Mouse (Mus musculus) ovary, postnatal 36 days (tissue): Measurements from ENCODE around the gene Prpsap2.
"Not testable (repeated sequence)": the region's sequence is repeated elsewhere in the genome, so short reads cannot be mapped to it uniquely, and the experiment has no call there.

Experiments
- DNase-seq: peaks from one replicate; pipeline ENCODE4 v3.0.0; 2022; ENCODE audit warnings: low spot score, mixed read lengths

The Prpsap2 gene

DNA sequence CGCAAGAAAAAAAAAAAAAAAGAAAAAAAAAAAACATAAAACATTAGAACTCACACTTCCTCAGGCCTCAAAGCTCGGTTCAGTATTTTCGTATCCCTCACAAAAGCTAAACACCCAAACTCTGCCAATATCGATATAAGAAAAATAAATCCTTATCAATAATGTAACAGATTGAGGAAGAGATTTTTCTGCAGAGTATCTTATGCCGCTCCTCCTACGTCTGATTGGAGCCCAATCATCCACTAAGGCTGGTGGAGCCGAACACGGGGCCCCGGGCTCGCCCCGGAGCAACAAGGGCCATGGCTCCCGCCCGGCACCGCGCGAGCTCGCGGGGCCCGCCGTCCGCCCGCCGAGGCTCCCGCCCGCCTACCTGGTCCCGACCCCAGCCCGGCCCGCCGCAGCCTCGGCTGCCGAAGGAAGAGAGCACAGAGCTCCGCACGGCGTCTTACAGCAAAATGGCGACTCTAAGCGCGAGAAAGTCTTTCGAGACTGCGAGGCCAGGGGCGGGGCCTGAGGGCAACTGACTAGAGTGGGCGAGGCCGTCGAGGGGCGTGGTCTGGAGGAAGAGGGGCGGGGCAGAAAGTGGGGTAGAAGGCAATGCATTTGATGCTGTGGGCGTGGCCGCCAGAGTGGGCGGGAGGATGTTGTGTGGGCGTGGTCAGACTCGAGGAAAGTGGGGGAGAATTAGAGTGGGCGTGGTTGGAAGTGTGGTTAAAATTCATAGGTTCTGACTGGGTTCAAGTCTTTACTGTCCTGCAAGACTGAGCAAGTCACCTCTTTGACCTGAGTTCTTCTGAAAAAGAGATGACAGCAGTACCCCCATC is at the start of gene Prpsap2:
Gene Prpsap2, minus strand, starts transcription at position 505 of the 824 bp plus-strand sequence.
- DNase-seq, result peak; percentile 99

DNA sequence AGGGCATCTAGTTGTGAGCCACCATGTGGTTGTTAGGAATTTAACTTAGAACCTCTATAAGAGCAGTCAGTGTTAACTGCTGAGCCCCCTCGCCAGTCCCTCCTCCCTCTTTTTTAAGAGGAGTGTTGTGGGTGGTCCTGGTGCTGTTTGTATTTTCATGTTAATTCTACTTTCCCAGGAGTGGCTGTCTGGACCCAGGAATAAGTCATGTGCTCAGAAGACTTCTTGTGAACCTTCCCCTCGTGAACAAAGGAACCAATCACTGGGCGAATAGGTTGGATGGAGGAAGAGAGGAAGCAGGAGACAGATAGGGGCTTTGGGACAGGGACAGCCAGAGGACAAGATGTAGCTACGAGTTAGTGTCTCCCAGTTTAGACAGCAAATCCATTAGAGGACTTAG is 47.9 kb upstream of the Prpsap2 start:
- DNase-seq, result no peak

DNA sequence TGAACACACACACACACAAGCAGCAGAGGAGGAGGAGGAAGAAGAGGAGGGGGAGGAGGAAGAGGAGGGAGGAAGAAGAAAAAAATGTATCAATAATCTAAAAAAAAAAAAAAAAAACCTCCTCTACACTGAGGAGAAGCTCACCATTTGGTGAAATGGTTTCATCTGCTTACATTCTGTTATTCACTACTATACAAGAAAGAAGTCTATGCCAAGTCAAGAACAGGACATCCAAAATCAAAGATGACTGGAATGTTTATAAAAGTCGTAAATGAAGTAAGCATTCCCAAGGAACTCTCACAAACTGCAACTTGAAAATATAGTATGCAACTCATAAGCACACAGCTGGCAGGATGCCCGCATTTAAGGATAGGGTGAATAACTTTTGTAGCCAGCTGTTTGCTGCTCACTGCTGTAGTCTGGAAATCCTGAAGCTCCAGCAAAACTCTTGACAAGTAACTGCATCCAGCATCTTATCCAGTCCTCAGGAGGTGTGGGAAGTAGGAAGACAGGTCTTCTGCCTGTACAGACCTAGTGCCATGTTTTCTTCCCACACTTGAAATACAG is 46.7 kb upstream of the Prpsap2 start:
- DNase-seq, result no peak

DNA sequence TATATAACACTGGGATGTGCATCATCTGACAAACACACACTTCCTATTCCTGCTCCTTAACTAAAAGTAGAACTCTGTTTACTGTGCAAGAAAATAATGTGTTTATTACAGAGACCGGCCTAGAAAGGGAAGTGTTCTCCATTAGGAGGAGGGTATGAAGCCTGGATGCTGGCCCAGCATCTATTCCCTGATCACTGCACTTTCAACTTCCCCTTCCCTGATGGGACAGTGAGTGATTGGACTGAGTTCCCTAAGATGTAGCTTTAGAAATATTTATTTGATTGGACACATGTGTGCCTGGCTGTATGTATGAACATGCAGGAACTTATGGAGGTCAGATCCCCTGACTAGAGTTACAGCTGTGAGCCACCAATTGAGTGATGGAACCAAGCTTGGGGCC is 31.6 kb upstream of the Prpsap2 start:
- no peak for DNase-seq

DNA sequence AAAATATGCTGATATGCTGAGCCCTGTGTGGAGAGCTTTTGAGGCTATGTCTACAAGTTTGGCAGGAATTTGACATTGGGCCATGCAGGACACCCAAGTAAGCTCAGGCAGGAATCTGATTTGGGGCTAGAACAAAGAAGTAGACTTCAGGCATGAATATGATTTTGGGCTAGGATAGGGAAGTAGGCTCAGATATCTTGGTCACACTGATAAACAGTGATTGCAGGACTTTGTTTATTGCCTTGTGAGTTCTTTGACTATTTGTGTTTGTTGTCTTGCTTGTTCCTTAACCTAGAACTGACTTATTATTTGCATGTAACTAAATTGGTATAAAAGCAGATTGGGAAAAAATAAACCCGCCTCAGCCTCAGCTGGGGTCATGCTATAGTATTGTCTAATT is 26.7 kb upstream of the Prpsap2 start:
- no peak for DNase-seq

DNA sequence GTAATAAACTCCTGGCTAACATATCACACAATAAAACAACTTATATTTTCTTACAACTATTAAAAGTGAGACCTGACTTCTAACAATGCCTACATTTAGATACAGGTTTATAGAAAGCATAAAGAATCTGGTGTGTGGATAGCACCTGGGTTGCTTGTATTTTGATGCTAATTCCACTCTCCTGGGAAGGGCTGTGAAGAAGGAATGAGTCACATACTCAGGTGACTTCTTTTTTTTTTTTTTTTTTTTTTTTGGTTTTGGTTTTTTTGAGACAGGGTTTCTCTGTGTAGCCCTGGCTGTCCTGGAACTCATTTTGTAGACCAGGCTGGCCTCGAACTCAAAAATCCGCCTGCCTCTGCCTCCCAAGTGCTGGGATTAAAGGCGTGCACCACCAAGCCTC is 20.6 kb upstream of the Prpsap2 start:
- DNase-seq, result not testable (repeated sequence)

DNA sequence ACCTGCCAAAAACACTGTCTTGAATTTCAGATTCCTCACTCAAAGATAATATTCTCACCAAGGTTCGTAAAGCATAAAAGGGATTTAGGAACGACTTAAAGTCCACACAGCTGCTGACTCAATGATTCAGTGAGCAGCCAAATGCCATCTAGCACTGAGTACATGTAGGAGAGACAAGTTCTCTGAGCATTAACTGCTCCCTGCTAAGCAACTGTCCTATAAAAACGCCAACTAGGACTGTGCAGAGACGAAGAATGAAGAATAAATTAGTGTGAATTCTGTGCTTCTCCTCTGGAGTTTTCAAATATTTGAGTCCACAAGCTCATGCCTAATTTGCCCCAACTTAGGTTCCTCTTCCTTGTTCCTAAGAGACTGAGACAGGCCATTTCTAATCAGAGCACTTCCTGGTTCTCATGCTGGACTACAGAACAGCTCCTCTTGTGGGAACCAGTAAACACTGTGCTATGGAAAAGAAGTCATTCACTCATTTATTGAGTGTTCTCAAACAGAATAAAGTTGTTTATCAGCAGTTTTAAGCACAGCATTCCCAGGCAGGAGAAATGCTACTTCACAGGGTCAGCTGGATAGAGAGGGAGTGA is 12.8 kb upstream of the Prpsap2 start:
- DNase-seq, result no peak

DNA sequence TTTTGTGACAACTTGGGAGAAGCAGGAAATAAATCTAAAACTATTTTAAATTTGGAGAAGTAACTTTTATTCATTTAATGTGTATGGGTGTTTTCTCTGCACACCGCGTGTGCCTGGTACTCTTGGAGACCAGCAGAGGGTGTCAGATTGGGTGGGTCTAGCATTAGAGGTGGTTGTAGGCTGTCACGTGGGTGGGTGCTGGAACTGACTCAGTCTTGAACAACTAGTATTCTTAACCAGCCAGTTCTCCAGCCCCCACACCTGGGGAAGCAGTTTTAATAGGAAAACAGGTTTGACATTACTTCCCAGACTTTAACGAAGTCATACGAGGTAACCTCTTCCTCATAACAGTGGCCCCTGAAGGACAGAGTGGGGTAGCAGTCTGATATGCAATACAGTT is 1.4 kb downstream of the Prpsap2 start:
- DNase-seq, result no peak

DNA sequence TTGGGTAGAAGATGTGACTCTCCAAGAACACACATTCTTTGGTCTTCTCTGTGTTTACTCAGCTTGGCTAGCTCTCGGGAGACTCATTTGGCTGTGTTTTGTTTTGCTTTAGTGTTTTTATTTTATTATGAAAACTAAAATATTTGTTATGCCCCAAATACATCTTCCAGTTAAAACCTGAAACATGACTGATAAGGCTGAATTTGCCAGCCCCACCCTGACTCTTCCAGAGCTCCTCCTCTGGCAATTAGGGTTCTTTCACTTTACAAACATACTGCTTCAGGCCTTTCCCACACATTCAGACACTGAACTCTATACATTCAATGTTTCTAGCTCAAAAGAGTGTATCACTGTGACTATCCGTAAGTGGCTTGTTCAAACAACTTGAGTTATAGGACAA is 4.7 kb downstream of the Prpsap2 start:
- no peak for DNase-seq

DNA sequence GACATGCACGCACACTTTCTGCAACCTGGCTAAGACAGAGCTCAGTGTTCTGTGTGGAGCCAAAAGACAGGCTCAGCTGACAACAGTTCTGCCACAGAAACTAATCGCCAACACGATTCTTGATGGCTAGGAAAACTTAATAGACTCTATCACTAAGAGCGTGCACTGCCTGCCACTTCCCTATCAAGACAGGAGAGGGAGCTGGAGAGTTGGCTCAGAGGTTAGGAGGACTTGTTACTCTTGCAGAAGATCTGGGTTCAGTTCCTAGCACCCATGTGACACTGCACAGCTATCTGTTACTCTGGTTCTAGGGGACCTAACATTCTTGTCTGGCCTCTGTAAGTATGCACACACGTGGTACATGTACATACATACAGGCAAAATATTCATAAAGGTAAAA is 10.3 kb downstream of the Prpsap2 start:
- no peak for DNase-seq

DNA sequence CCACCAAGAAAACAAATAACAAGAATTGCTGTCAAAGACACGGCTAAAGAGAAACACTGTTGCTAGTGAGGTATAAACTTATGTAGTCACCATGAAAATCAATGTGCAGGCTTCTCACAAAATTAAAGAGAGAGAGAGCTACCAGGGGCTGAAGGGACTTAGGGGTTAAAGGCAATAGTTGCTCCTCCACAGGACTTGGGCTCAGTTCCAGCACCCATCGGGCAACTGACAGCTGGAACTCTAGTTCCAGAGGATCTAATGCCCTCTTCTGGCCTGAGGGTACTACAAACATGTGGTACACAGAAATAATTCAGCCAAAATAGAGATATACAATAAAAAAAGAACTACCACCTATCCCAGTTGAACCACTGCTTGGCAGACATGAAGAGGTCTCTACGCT is 14.7 kb downstream of the Prpsap2 start:
- DNase-seq, result no peak

DNA sequence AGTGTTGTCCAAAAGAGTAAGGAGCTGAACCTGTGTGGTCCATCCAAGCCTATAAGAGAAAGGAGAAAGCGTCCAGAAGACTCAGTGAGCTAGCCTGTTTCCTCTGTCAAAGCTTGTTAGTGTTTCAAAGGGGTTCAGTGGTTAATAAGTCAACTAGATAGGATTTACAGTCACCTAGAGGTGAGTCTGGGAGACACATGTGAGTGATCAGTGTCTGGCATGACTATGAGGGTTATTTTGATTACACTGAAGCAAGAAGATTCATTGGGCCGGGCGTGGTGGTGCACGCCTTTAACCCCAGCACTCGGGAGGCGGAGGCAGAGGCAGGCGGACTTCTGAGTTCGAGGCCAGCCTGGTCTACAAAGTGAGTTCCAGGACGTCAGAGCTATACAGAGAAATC is 16.1 kb downstream of the Prpsap2 start:
- no peak for DNase-seq

DNA sequence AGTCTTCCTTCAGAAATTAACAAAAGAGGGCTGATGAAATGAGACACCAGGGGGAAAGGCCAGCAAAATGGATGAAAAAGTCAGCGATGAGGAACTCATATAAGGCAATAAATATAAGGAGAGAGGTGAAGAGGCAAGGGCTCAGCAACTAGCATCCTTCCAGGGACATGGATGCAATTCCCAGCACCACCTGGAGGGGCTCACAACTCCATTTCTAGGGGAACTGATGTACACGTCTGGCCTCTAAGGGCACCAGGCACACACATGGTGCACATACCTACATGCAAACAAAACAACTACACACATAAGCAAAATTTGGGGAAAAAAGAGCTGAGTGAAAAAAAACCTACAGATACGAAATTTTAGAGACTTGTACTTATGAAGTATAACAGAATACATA is 17.4 kb downstream of the Prpsap2 start:
- DNase-seq, result no peak

DNA sequence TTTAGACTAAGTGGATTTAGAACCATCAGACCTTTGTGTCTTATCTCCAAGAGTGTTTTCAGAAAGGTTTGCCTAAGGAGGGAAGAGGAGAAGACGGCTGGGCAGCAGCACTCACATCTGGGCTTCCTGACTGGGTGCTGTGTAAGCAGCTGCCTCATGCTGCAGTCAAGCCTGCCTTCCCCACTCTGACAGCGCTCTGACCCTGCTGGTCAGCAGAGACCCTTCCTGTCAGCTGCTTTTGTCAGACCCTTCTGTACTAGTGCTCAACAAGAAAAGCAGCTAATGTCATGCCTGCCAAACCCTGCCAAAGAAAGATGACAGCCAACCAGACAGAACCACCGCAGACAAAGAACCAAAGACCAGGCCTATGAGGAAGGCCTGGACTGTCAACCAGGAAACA is 18.1 kb downstream of the Prpsap2 start:
- no peak for DNase-seq

DNA sequence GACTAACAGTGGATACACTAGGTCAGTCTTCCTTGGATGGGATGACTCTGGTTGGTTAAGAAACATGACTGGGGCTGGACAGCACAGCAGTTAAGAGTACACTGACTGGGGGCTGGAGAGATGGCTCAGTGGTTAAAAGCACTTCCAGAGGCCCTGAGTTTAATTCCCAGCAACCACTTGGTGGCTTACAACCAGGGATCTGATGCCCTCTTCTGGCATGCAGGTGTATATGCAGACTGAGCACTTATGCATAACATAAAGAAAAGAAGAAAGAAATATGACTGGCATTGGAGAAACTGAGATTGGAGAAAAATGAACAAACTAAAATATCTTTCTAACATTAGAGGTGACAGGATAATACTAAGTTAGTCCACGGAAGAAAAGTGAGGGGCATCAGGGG is 21.4 kb downstream of the Prpsap2 start:
- DNase-seq, result no peak

DNA sequence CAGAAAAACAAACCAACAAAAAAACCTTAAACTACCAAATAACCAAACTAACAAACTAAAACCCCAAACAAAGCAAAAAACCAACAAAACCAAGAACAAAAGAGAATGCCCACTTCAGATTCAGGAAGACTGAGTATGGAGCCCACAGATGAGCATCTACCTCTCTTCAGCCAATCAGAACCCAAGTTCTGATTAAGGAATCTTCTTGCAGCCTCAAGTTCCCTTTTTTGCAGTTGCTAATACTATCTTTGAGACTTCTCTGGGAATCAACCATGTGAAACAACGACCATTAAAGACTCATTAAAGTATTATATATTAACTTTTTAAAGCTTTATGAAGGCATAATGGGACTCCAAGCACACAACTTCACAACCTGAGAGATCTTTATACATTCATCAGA is 24.6 kb downstream of the Prpsap2 start:
- no peak for DNase-seq

DNA sequence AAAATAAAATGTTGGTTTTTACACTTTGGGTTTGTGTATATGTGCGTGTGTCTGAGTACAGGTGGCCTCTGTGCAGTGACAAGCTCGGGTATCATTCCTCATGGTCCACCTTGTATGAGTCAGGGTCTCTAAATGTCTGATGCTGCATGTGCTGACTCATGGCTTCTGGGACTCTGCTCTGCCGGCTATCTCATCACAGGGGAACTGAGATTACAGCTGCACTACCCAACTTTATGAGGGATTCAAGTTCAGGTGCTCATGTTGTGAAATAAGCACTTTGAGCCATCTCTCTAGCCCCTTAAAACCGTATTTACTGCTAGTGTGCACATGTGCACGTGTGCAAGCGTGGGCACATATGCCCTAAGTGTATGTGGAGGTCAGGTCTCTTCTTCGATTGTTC is 29.2 kb downstream of the Prpsap2 start:
- no peak for DNase-seq

DNA sequence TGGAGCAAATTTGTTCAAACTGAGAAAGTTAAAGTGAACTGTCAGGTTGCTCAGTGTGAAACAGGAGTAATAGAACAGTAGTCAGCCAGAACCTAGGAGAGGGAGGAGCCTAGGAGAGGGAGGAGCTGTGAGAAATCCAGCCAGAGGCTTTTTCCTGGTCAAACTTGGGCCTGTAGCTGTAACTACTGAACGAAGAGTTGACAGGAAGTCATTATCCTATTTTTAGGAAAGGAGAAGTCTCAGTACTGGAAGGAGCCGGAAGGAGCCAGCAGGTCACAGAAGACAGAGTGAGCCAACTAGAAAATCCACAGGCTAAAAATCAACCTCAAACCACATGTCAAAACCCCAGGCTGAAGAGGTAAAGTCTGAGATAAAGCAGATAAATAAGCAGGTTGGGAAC is 33.9 kb downstream of the Prpsap2 start:
- no peak for DNase-seq

DNA sequence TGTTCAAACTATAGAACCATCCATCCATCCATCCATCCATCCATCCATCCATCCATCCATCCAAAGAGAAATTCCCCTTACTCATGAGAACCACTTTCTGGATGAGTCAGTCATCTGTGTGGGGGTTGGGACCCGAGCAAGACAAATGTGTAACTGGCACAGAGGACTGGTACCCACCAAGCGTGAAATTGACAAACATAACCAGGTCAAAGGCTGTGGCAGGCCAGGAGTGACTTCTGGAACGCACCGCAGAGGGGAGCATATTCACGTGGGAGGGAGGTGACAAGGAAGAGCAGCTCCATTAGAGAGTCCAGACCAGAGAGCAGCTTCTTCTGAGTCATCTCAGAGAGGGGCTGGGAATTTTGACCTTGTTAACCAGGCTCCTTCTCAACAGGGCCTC is 39.8 kb downstream of the Prpsap2 start:
- no peak for DNase-seq

DNA sequence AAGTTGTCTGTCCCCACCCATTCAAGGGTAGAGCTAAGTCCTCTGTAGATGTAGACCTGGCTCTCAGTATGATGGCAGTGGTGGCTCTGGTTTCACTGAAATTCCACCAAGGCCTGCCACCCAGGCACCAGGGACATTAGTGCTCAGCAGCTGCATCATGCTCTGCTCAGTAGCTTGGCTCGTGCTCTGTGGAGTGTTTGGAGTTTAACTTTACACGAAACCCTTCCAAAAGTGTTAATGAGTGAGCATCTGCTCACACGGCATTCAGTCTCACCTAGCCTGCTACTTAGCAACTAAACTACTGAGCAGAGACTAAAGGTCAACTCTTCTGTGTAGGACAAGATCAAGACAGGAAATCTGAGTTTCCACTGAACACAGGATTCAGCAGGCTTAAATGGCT is 41.3 kb downstream of the Prpsap2 start, which contains the start of gene Slc5a10:
Gene Slc5a10, minus strand, starts transcription at position 191 of the 400 bp plus-strand sequence.
- no peak for DNase-seq

DNA sequence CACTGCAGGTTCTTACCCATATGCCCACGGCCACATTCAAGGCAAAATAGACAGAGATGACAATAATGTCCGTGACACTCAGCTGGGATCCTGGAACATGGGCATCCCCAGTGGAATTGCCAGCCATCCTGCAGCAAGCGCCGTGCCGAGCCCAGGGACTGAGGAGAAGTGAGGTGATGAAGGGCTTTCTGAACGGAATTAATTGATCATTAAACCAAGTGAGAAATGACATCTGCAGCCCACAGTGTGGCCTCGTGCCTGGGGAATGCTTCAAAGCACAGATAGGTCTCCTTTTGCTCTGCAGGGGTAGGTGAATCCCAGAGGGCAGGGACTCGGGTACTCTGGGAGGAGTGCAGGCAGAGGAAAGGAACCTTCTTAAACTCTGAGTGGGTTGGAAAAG is 42.1 kb downstream of the Prpsap2 start:
- no peak for DNase-seq

DNA sequence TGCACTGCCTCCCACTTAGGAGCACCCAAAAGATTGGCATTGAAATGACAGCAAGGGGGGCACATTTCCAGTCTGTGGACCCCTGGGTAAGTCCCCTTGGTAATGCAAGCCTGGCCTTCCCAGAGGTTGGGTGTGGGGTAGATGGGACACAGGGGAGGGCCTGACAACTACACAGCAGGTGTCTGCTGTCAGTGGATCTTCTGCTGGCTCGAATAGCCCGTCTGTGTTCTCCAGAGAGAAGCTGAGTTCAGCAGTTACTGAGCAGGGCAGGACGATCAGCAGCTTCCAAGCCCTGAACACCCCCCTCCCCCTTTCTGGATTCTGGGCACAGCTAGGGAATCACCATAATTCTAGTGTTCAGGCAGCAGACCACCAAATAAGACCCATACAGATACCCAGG is 42.5 kb downstream of the Prpsap2 start:
- DNase-seq, result no peak

DNA sequence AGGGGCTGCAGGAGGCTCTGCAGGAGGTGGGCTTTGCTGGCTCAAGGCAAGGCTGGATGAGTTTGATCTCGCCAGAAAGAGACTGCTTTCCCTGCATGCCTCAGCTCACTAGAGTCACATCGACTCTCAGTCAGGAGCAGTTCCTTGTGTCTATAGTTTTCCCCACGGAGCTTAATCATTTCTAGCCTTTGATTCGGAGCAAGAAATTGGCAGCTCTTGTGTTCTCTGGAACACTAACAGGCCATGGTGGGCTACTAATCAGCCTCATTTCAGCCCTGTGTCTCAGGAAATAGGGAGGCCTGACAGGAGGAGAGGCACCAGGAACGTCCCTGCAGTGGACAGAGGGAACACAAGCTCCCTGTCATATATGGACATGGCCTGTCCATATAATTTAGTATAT is 43.9 kb downstream of the Prpsap2 start:
- no peak for DNase-seq

DNA sequence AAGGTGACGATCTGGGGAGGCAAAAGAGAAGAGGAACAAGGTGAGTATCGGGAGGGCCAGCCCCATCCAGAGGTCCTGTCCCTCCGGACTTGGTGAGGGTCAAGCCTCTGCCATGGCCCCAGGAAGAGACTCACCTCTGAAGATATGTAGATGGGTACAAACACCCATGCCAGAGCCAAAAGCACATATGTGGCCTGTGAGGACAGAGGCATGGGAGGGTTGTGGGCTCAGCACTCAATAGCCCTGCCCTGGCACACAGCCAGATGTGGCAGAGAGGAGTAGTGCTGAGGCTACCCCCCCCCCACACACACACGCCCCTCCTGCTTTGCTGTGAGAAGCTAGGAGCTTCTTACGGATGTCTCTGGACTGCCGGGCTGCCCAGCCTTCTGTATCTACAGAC is 46.8 kb downstream of the Prpsap2 start:
- no peak for DNase-seq
